ENCODE assay signal across 15 mouse cellular contexts in genomic region chr11:47640556-47640955, GRCm38 (mm10).
DNase-seq lines count a peak whose midpoint lies in the region; ATAC-seq lines count a peak whose summit lies in the region.
"Had no signal": no experiment of that assay in that cellular context is flagged by ENCODE, and none has a peak within 500 bp of the region (broad histone marks: within the 10 kb centered on the region; RNA-seq: fewer than 3 reads in every experiment).

No protein-coding gene starts in this region.

- no peak for DNase-seq in hindbrain, embryonic 14.5 days (ENCODE audit: low spot score)
- DNase-seq in WW6 (ENCODE audit: low read depth, low spot score): peak; percentile 36
- DNase-seq in embryo, embryonic 9.5 days (ENCODE audit: extremely low spot score): peak; percentile 29
- no peak for DNase-seq in cerebellum, adult 8-10 months
- DNase-seq in cerebellum, adult 11 months: no peak
- DNase-seq: adrenal gland, postnatal 36 days; kidney, adult 11 months; kidney, postnatal 36 days; liver; lung, adult 2 months; lung, postnatal 4 days had no signal

- H3K9me3 ChIP-seq in hindbrain, embryonic 12.5 days (replicated peaks): no peaks in the 10 kb centered on the region
- no peaks in the 10 kb centered on the region for H3K9me3 ChIP-seq in hindbrain, embryonic 14.5 days (ENCODE audit: control insufficient read depth, low read length)
- H3K9me3 ChIP-seq in neural tube, embryonic 14.5 days (ENCODE audit: control insufficient read depth, low read length): no peaks in the 10 kb centered on the region
- H3K9me3 ChIP-seq: heart, embryonic 13.5 days; hindbrain, embryonic 13.5 days had no signal

- peak; percentile 66 for ATAC-seq in hindbrain, embryonic 12.5 days (ENCODE audit: low FRiP score)
- no peak for ATAC-seq in hindbrain, embryonic 14.5 days (ENCODE audit: low FRiP score)
- peak; percentile 21; the same call in 1 of the 2 replicates for ATAC-seq in neural tube, embryonic 14.5 days (ENCODE audit: low read depth)

- H3K36me3 ChIP-seq in hindbrain, embryonic 12.5 days: no peaks in the 10 kb centered on the region
- no peaks in the 10 kb centered on the region for H3K36me3 ChIP-seq in hindbrain, embryonic 14.5 days (replicated peaks; ENCODE audit: control insufficient read depth, insufficient read depth)
- no peaks in the 10 kb centered on the region for H3K36me3 ChIP-seq in neural tube, embryonic 14.5 days (ENCODE audit: control insufficient read depth, insufficient read depth, low read length)
- H3K36me3 ChIP-seq: heart, embryonic 13.5 days; hindbrain, embryonic 13.5 days had no signal

- no peak overlapping the region for H3K9ac ChIP-seq in hindbrain, embryonic 12.5 days
- no peak overlapping the region for H3K9ac ChIP-seq in hindbrain, embryonic 14.5 days
- H3K9ac ChIP-seq in neural tube, embryonic 14.5 days (replicated peaks; ENCODE audit: low read depth, low read length): no peak overlapping the region
- H3K9ac ChIP-seq: heart, embryonic 13.5 days; hindbrain, embryonic 13.5 days had no signal

- peaks cover 6% of the 10 kb centered on the region for H3K4me1 ChIP-seq in hindbrain, embryonic 12.5 days
- no peaks in the 10 kb centered on the region for H3K4me1 ChIP-seq in hindbrain, embryonic 14.5 days (replicated peaks; ENCODE audit: control insufficient read depth, insufficient read depth, low read length)
- H3K4me1 ChIP-seq in neural tube, embryonic 14.5 days (ENCODE audit: control insufficient read depth, insufficient read depth, low read length): no peaks in the 10 kb centered on the region
- H3K4me1 ChIP-seq: heart, embryonic 13.5 days had no signal

- H3K27me3 ChIP-seq in hindbrain, embryonic 12.5 days: no peaks in the 10 kb centered on the region
- H3K27me3 ChIP-seq in hindbrain, embryonic 14.5 days (ENCODE audit: control insufficient read depth, insufficient read depth, low read length): no peaks in the 10 kb centered on the region
- no peaks in the 10 kb centered on the region for H3K27me3 ChIP-seq in neural tube, embryonic 14.5 days (ENCODE audit: control insufficient read depth, insufficient read depth, low read length)
- H3K27me3 ChIP-seq: heart, embryonic 13.5 days; hindbrain, embryonic 13.5 days had no signal

- H3K4me3 ChIP-seq in hindbrain, embryonic 12.5 days: no peak overlapping the region
- H3K4me3 ChIP-seq in hindbrain, embryonic 14.5 days (replicated peaks; ENCODE audit: low read length): no peak overlapping the region
- H3K4me3 ChIP-seq in neural tube, embryonic 14.5 days (ENCODE audit: low read depth, low read length): no peak overlapping the region
- H3K4me3 ChIP-seq: heart, embryonic 13.5 days; hindbrain, embryonic 13.5 days had no signal

- peak overlapping the region; percentile 60 for H3K27ac ChIP-seq in hindbrain, embryonic 12.5 days
- H3K27ac ChIP-seq in hindbrain, embryonic 14.5 days: no peak overlapping the region
- no peak overlapping the region for H3K27ac ChIP-seq in neural tube, embryonic 14.5 days (ENCODE audit: low read depth, low read length)
- H3K27ac ChIP-seq: heart, embryonic 13.5 days; hindbrain, embryonic 13.5 days had no signal

- 20% methylated on average over 1 of the region's 1 CpGs for WGBS in hindbrain, embryonic 12.5 days
- 7% methylated on average over 1 of the region's 1 CpGs for WGBS in hindbrain, embryonic 14.5 days
- WGBS in neural tube, embryonic 14.5 days: 8% methylated on average over 1 of the region's 1 CpGs

- no peak overlapping the region for H3K4me2 ChIP-seq in hindbrain, embryonic 12.5 days (replicated peaks)
- no peak overlapping the region for H3K4me2 ChIP-seq in hindbrain, embryonic 14.5 days (replicated peaks)
- H3K4me2 ChIP-seq in neural tube, embryonic 14.5 days (ENCODE audit: low read depth, low read length): no peak overlapping the region
- H3K4me2 ChIP-seq: heart, embryonic 13.5 days; hindbrain, embryonic 13.5 days had no signal

Comparison
In these comparisons a context has a peak if more than half of its experiments do, and no peak if none do; other contexts are left out.
1. DNase-seq: peak in WW6 (single experiment) and embryo, embryonic 9.5 days (single experiment); none in hindbrain, embryonic 14.5 days (single experiment), cerebellum, adult 8-10 months (single experiment) and cerebellum, adult 11 months (single experiment).